Mouse (Mus musculus) MEL (cell line): ENCODE measurements around the gene Aff4. TPM values are rescaled to one million over a fixed set of nuclear protein-coding genes. Genes with fewer than 3 reads are reported as not detected.
"Not testable (repeated sequence)": the region's sequence is repeated elsewhere in the genome, so short reads cannot be mapped to it uniquely, and the experiment has no call there.

ENCODE experiments used
- DNase-seq: peaks from one replicate; pipeline ENCODE4 v3.0.0; 2011; ENCODE audit warnings: low read depth, low spot score
- H3K27ac ChIP-seq: 2 replicates; pipeline ENCODE4 v1.5.1; 2012; ENCODE audit warnings: low read depth, mild to moderate bottlenecking, control low read depth, low read length, moderate library complexity; ENCODE audit not compliant: control insufficient read depth
- H3K27me3 ChIP-seq, 2 experiments: fragments of 150-350 bp in 1 of 2; sonication (generic) in 1 of 2; 2 replicates each; pipeline ENCODE4 v1.6.1; 2012; ENCODE audit warnings: low read length in 2 of 2, mild to moderate bottlenecking in 2 of 2, improper control_type of control experiment in 1 of 2, moderate library complexity in 1 of 2; ENCODE audit not compliant: insufficient read depth in 2 of 2, control insufficient read depth in 1 of 2
- H3K36me3 ChIP-seq, 2 experiments: 2 replicates each; pipeline ENCODE4 v1.6.1; 2012 to 2014; ENCODE audit warnings: low read length in 2 of 2, improper control_type of control experiment in 1 of 2, inconsistent platforms in 1 of 2, mild to moderate bottlenecking in 1 of 2; ENCODE audit not compliant: insufficient read depth in 2 of 2, control insufficient read depth in 1 of 2
- H3K4me1 ChIP-seq, 2 experiments: fragments of 150-350 bp in 1 of 2; sonication (generic) in 1 of 2; 2 replicates each; pipeline ENCODE4 v1.6.1; 2012; ENCODE audit warnings: low read length in 2 of 2, improper control_type of control experiment in 1 of 2, mild to moderate bottlenecking in 1 of 2; ENCODE audit not compliant: insufficient read depth in 2 of 2, control insufficient read depth in 1 of 2
- H3K4me3 ChIP-seq, 2 experiments: fragments of 150-350 bp in 1 of 2; sonication (generic) in 1 of 2; 2 replicates each; pipeline ENCODE4 v1.5.1; 2012; ENCODE audit warnings: low read depth in 2 of 2, low read length in 2 of 2, mild to moderate bottlenecking in 2 of 2, moderate library complexity in 2 of 2, control low read depth in 1 of 2, improper control_type of control experiment in 1 of 2; ENCODE audit not compliant: control insufficient read depth in 1 of 2, insufficient read depth in 1 of 2
- H3K79me2 ChIP-seq: 2 replicates; pipeline ENCODE4 v1.6.1; 2012; ENCODE audit warnings: mild to moderate bottlenecking, low read length, moderate library complexity; ENCODE audit not compliant: control insufficient read depth, poor library complexity, insufficient read depth
- H3K9ac ChIP-seq: 2 replicates; pipeline ENCODE4 v1.6.1; 2012; ENCODE audit warnings: low read depth, mild to moderate bottlenecking, control low read depth, low read length, moderate library complexity; ENCODE audit not compliant: control insufficient read depth, poor library complexity, severe bottlenecking
- H3K9me3 ChIP-seq: fragments of 150-350 bp; sonication (generic); replicated peaks from 2 replicates; pipeline ENCODE4 v1.6.1; 2012; ENCODE audit warnings: mild to moderate bottlenecking, low read length, improper control_type of control experiment, moderate library complexity; ENCODE audit not compliant: insufficient read depth
- CTCF ChIP-seq, 3 experiments: IDR thresholded peaks in 2 of 3; conservative IDR thresholded peaks in 1 of 3; 2 replicates each; pipeline ENCODE4 v1.5.1; 2011 to 2012; ENCODE audit warnings: low read length in 3 of 3, low read depth in 2 of 3, mild to moderate bottlenecking in 2 of 3, improper control_type of control experiment in 1 of 3, inconsistent platforms in 1 of 3, mixed read lengths in 1 of 3, moderate library complexity in 1 of 3; ENCODE audit not compliant: control insufficient read depth in 1 of 3, insufficient read depth in 1 of 3, poor library complexity in 1 of 3, severe bottlenecking in 1 of 3
- EP300 ChIP-seq, 2 experiments: IDR thresholded peaks; 2 replicates each; pipeline ENCODE4 v1.6.1; 2011; ENCODE audit warnings: improper control_type of control experiment in 2 of 2, low read length in 2 of 2, low read depth in 1 of 2, mild to moderate bottlenecking in 1 of 2
- ETS1 ChIP-seq: IDR thresholded peaks from 2 replicates; pipeline ENCODE4 v1.6.1; 2012; ENCODE audit warnings: low read depth, mild to moderate bottlenecking, inconsistent platforms, low read length, improper control_type of control experiment, moderate library complexity
- GABPA ChIP-seq: IDR thresholded peaks from 2 replicates; pipeline ENCODE4 v1.6.1; 2012; ENCODE audit warnings: low read depth, mild to moderate bottlenecking, inconsistent platforms, low read length, improper control_type of control experiment, moderate library complexity
- GATA1 ChIP-seq: IDR thresholded peaks from 2 replicates; pipeline ENCODE4 v1.6.1; 2011; ENCODE audit warnings: low read depth, low read length, improper control_type of control experiment
- HCFC1 ChIP-seq: IDR thresholded peaks from 2 replicates; pipeline ENCODE4 v1.6.1; 2012; ENCODE audit warnings: low read depth, mild to moderate bottlenecking, inconsistent platforms, low read length, improper control_type of control experiment, moderate library complexity
- JUND ChIP-seq: IDR thresholded peaks from 2 replicates; pipeline ENCODE4 v1.6.1; 2011; ENCODE audit warnings: low read depth, mild to moderate bottlenecking, improper control_type of control experiment, low read length
- MAFK ChIP-seq: IDR thresholded peaks from 2 replicates; pipeline ENCODE4 v1.6.1; 2011; ENCODE audit warnings: low read depth, mild to moderate bottlenecking, low read length, improper control_type of control experiment, borderline replicate concordance
- MAZ ChIP-seq: IDR thresholded peaks from 2 replicates; pipeline ENCODE4 v1.6.1; 2012; ENCODE audit warnings: low read depth, mild to moderate bottlenecking, inconsistent platforms, low read length, improper control_type of control experiment
- MXI1 ChIP-seq: IDR thresholded peaks from 2 replicates; pipeline ENCODE4 v1.6.1; 2011; ENCODE audit warnings: mild to moderate bottlenecking, low read depth, low read length, improper control_type of control experiment
- MYC ChIP-seq: IDR thresholded peaks from 2 replicates; pipeline ENCODE4 v1.6.1; 2011; ENCODE audit warnings: low read depth, mild to moderate bottlenecking, low read length, improper control_type of control experiment, moderate library complexity
- POLR2A ChIP-seq, 2 experiments: IDR thresholded peaks; 2 replicates each; pipeline ENCODE4 v1.6.1; 2011 to 2012; ENCODE audit warnings: low read length in 2 of 2, mild to moderate bottlenecking in 2 of 2, control low read depth in 1 of 2, improper control_type of control experiment in 1 of 2, low read depth in 1 of 2, moderate library complexity in 1 of 2; ENCODE audit not compliant: control insufficient read depth in 1 of 2, insufficient read depth in 1 of 2, poor library complexity in 1 of 2
- SIN3A ChIP-seq: IDR thresholded peaks from 2 replicates; pipeline ENCODE4 v1.6.1; 2012; ENCODE audit warnings: low read length, improper control_type of control experiment, inconsistent platforms
- TBP ChIP-seq: IDR thresholded peaks from 2 replicates; pipeline ENCODE4 v1.8.0; 2011; ENCODE audit warnings: low read depth, low read length, improper control_type of control experiment
- ZKSCAN1 ChIP-seq: IDR thresholded peaks from 2 replicates; pipeline ENCODE4 v1.6.1; 2012; ENCODE audit warnings: low read depth, mild to moderate bottlenecking, inconsistent platforms, low read length, improper control_type of control experiment, moderate library complexity
- ZNF384 ChIP-seq: IDR thresholded peaks from 2 replicates; pipeline ENCODE4 v1.6.1; 2012; ENCODE audit warnings: low read depth, mild to moderate bottlenecking, inconsistent platforms, low read length, improper control_type of control experiment
- polyA plus RNA-seq, 2 experiments: library from polyadenylated mRNA; stranded (reverse) in 1 of 2; unstranded in 1 of 2; fragments of >175 nt in 1 of 2; fragments of >200 nt in 1 of 2; gene quantifications; 2 replicates each; pipeline versions ENCODE4 v1.2.1 to v1.2.4; 2012; ENCODE audit warnings: low replicate concordance in 2 of 2, low read depth in 1 of 2; ENCODE audit not compliant: insufficient read length in 2 of 2, insufficient read depth in 1 of 2, missing spikeins in 1 of 2
- total RNA-seq: library from RNA; depleted of rRNA; stranded (reverse); fragments of 300-350 nt; gene quantifications from 2 replicates; pipeline ENCODE4 v1.2.3, GENCODE M21; 2012

The Aff4 gene
- total and polyA plus RNA-seq, 3 experiments: 29.0 to 268 (median 47.7) TPM

DNA sequence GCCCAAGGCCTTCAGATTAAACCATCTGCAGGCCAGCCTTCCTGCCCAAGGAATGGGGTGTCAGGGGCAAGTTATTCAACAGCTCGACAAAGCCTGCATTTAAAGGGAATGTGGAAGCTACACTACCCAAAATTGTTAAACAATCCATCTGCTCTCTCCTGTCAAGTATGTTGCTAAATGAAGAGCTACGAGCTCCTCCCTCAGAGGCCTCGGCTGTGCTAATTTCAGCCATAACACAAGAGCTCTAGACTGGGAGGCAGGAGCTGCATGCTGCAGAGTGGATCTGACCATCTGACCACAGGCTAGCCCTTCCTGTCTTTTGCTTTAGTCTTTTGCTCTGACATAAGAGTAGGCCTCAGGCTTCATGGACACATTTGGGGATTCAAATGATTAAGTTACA lies 74.6 kb downstream of the Aff4 start:
- peaks cover 0 to 7% of the 10 kb centered on the region in 2 experiments; a peak in 2 of 4 replicates for H3K4me1 ChIP-seq
- H3K27me3 ChIP-seq: no peaks in the 10 kb centered on the region
- no peak overlapping the region for H3K4me3 ChIP-seq
- no peak overlapping the region for H3K27ac ChIP-seq
- DNase-seq: no peak
- TF ChIP-seq MAZ (no peak), JUND (no peak), CTCF (IDR thresholded peaks at IDR 0.05 in 2 of 3, conservative IDR thresholded peaks at IDR 0.05 in 1 of 3; ENCODE audit: control insufficient read depth in 1 of 3, insufficient read depth in 1 of 3, low read depth in 2 of 3, low read length in 3 of 3, poor library complexity in 1 of 3, severe bottlenecking in 1 of 3) (no peak), MYC (no peak), SIN3A (no peak), ZKSCAN1 (no peak), EP300 (IDR thresholded peaks at IDR 0.05; ENCODE audit: low read depth in 1 of 2, low read length in 2 of 2) (no peak), ETS1 (no peak), MAFK (no peak), GATA1 (no peak), HCFC1 (no peak), MXI1 (no peak)
- no peaks in the 10 kb centered on the region for H3K9me3 ChIP-seq
- H3K9ac ChIP-seq: no peak overlapping the region
- H3K79me2 ChIP-seq: peaks cover 10% of the 10 kb centered on the region
- peaks cover 6 to 7% of the 10 kb centered on the region in 2 experiments for H3K36me3 ChIP-seq

DNA sequence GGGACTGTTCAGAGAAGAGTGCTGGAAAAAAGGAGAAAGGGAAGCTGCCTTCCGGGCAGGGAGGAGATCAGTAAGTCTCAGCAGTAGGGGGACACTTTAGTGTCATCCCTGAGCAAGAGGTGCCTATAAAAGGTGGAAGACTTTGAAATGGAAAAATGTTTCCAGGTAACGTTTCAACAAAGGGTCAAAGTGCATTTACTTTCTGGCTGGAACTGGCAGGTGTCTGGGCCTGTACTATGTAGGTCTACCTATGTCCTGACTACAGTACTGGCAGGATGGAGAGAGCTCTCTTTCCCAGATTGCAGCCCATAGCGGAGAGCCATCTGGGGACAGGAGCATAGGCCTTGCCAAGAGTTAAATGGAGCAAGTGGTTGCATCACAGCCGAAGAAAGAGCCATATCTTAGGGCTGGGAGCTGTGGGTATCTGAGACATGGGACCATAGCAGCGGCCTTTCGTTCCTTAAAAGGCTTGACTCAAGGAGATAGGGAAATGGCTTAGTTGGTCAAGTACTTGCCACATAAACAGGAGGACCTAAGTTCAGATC lies 75.2 kb downstream of the Aff4 start:
- H3K4me3 ChIP-seq: no peak overlapping the region
- no peaks in the 10 kb centered on the region for H3K9me3 ChIP-seq
- H3K79me2 ChIP-seq: peaks cover 14% of the 10 kb centered on the region
- peaks cover 0 to 7% of the 10 kb centered on the region in 2 experiments; a peak in 2 of 4 replicates for H3K4me1 ChIP-seq
- TF ChIP-seq TBP (no peak), GABPA (no peak), EP300 (IDR thresholded peaks at IDR 0.05; ENCODE audit: low read depth in 1 of 2, low read length in 2 of 2) (no peak)
- no peaks in the 10 kb centered on the region for H3K27me3 ChIP-seq
- no peak for DNase-seq
- no peak overlapping the region for H3K27ac ChIP-seq
- H3K9ac ChIP-seq: no peak overlapping the region
- peaks cover 6 to 7% of the 10 kb centered on the region in 2 experiments for H3K36me3 ChIP-seq

DNA sequence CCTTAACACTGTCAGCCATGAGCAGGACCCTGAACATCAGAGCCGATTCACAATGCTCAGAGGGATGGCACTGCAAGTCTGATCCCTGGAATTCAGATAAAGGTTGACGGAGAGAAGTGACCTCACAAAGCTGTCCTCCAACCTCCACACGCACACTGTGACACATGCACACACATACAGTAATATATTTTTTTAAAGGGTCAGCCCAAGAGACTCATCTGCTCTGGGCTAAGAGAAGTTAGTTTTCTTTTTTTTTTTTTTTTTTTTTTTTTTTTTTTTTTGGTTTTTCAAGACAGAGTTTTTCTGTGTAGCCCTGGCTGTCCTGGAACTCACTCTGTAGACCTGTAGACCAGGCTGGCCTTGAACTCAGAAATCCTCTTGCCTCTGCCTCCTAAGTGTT lies 76.3 kb downstream of the Aff4 start:
- peaks cover 14% of the 10 kb centered on the region for H3K79me2 ChIP-seq
- DNase-seq: not testable (repeated sequence)
- TF ChIP-seq ZNF384 (peak; percentile 75), POLR2A (IDR thresholded peaks at IDR 0.05; ENCODE audit: control insufficient read depth in 1 of 2, insufficient read depth in 1 of 2, low read depth in 1 of 2, low read length in 2 of 2, poor library complexity in 1 of 2) (peak in 1 of 2 experiments; percentile 26; a peak in 1 of 4 replicates)
- TF ChIP-seq, all 39 proteins: peak for 2; not testable (repeated sequence) for 37
- H3K27me3 ChIP-seq, H3K27ac ChIP-seq, H3K4me3 ChIP-seq, H3K9ac ChIP-seq, H3K9me3 ChIP-seq: not testable (repeated sequence)
- Histone ChIP-seq H3K4me1 (peaks cover 0 to 13% of the 10 kb centered on the region in 2 experiments; a peak in 2 of 4 replicates), H3K36me3 (peaks cover 7 to 12% of the 10 kb centered on the region in 2 experiments)
